Mouse (Mus musculus) cerebellum, adult 2 months (tissue): ENCODE results near the gene Atp1a3. TPM values are rescaled to one million over a fixed set of nuclear protein-coding genes. Genes with fewer than 3 reads are reported as not detected.

Source experiments
- DNase-seq, 2 experiments: peaks; one replicate each; pipeline ENCODE4 v3.0.0; 2021
- H3K27ac ChIP-seq: fragments of 200-500 bp; 2 replicates; pipeline ENCODE4 v1.5.1; 2012; ENCODE audit warnings: low read length, control low read depth, inconsistent platforms; ENCODE audit not compliant: insufficient read depth
- H3K27me3 ChIP-seq: fragments of 200-500 bp; 2 replicates; pipeline ENCODE4 v1.6.1; 2012; ENCODE audit warnings: inconsistent platforms, mild to moderate bottlenecking, low read length, moderate library complexity; ENCODE audit not compliant: control insufficient read depth, insufficient read depth
- H3K4me1 ChIP-seq: fragments of 200-500 bp; 2 replicates; pipeline ENCODE4 v1.6.1; 2011; ENCODE audit warnings: low read length; ENCODE audit not compliant: control insufficient read depth, insufficient read depth
- H3K4me3 ChIP-seq: fragments of 200-500 bp; replicated peaks from 2 replicates; pipeline ENCODE3; 2011; ENCODE audit warnings: mild to moderate bottlenecking, low read depth, low read length, control low read depth; ENCODE audit not compliant: insufficient read depth
- CTCF ChIP-seq: fragments of 200-500 bp; IDR thresholded peaks from 2 replicates; pipeline ENCODE4 v1.5.1; 2011; ENCODE audit warnings: low read depth, mild to moderate bottlenecking, control low read depth, low read length, moderate library complexity, borderline replicate concordance; ENCODE audit not compliant: insufficient read depth
- POLR2A ChIP-seq: fragments of 200-500 bp; IDR thresholded peaks from 2 replicates; pipeline ENCODE4 v1.6.1; 2011; ENCODE audit warnings: low read length, control low read depth, borderline replicate concordance; ENCODE audit not compliant: insufficient read depth
- WGBS: fragments of 180-500 bp; shearing (Covaris S2); methylation state at CpG from one replicate; pipeline ENCODE4 v1.1.7; 2018; 5-methylcytosine and 5-hydroxymethylcytosine counted together
- polyA plus RNA-seq: library from polyadenylated mRNA; depleted of rRNA; stranded (reverse); fragments of >200 nt; gene quantifications from 2 replicates; pipeline ENCODE4 v1.2.3, GENCODE M21; 2012

Gene Atp1a3
- polyA plus RNA-seq, 1 experiment, result 1,473 TPM

GRCm38 (mm10) chr7:25008635-25009034, 2.9 kb upstream of the Atp1a3 start:
- Histone ChIP-seq H3K27me3 (no peaks in the 10 kb centered on the region), H3K4me1 (peaks cover 23% of the 10 kb centered on the region; the same call in 1 of the 2 replicates), H3K4me3 (peak overlapping the region; percentile 57), H3K27ac (peak overlapping the region; percentile 86)
- 4% methylated on average over 17 of the region's 17 CpGs for WGBS
- DNase-seq, result peak; percentile 73 to 78
- no peak for TF ChIP-seq CTCF
- TF ChIP-seq POLR2A, result 0 out of 2 replicates have a peak, but pooled peaks have one; percentile 23

- Histone ChIP-seq H3K27me3 (no peaks in the 10 kb centered on the region), H3K4me1 (peaks cover 27% of the 10 kb centered on the region), H3K27ac (peak overlapping the region; percentile 60), H3K4me3 (peak overlapping the region; percentile 57)
- DNase-seq, result peak; percentile 75 to 86
- 15% methylated on average over 8 of the region's 8 CpGs for WGBS
- TF ChIP-seq POLR2A, result no peak
- no peak for TF ChIP-seq CTCF
Observed at GRCm38 (mm10) chr7:25007609-25008374, 2.0 kb upstream of the Atp1a3 start.

- Histone ChIP-seq H3K4me3 (no peak overlapping the region), H3K4me1 (peaks cover 28% of the 10 kb centered on the region)
- 77% methylated on average over 12 of the region's 12 CpGs for WGBS
Observed at GRCm38 (mm10) chr7:25006586-25007364, 1.0 kb upstream of the Atp1a3 start.

GRCm38 (mm10) chr7:25006171-25006570, 413 bp upstream of the Atp1a3 start:
- 57% methylated on average over 3 of the region's 3 CpGs for WGBS
- peak overlapping the region; percentile 78 for H3K4me3 ChIP-seq
- no peaks in the 10 kb centered on the region for H3K27me3 ChIP-seq
- TF ChIP-seq POLR2A (no peak), CTCF (no peak)
- DNase-seq, result no peak
- peak overlapping the region; percentile 69 for H3K27ac ChIP-seq
- peaks cover 28% of the 10 kb centered on the region for H3K4me1 ChIP-seq

More at GRCm38 (mm10) chr7:25006586-25007364, 1.0 kb upstream of the Atp1a3 start:
- TF ChIP-seq CTCF (no peak), POLR2A (no peak)
- H3K27me3 ChIP-seq, result no peaks in the 10 kb centered on the region
- DNase-seq, result no peak
- no peak overlapping the region for H3K27ac ChIP-seq

- TF ChIP-seq CTCF (no peak), POLR2A (no peak)
- Histone ChIP-seq H3K27me3 (no peaks in the 10 kb centered on the region), H3K27ac (peak overlapping the region; percentile 84; the same call in 1 of the 2 replicates), H3K4me1 (peaks cover 28% of the 10 kb centered on the region), H3K4me3 (peak overlapping the region; percentile 78)
- peak in 1 of 2 experiments; percentile 53 for DNase-seq
- WGBS, result 9% methylated on average over 7 of the region's 9 CpGs
Observed at GRCm38 (mm10) chr7:25004806-25005205, 952 bp downstream of the Atp1a3 start.

DNA sequence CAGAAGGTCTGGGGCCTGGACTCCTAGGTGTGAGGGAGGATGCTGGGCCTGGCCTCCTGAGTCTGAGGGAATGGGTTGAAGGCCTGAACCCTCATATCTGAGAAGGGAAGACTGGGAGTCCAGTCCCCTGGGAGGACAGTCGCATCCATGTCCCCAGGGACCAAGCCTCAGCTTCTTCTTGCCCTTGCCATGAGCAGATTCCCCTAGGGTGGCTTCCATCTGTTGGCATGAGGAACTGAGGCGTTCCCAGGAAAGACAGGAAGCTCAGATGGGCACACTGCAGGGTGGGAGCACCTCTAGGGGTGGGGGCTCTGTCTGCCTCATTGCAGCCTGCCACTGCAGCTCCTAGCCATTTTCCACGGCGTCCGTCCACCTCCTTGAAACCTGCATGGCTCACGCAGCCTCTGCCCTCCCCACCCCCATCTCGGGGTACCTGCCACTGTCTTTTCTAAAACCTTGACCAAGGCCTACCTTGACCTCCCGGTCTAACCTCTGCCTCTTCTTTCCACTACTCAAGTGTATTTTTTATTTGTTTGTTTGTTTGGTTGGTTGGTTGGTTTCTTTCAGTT, 1.9 kb downstream of the Atp1a3 start:
- H3K4me1 ChIP-seq, result peaks cover 28% of the 10 kb centered on the region
- peak overlapping the region; percentile 36 for H3K27ac ChIP-seq
- peak; percentile 64 to 68 for DNase-seq
- WGBS, result 9% methylated on average over 8 of the region's 8 CpGs
- no peak for TF ChIP-seq CTCF
- TF ChIP-seq POLR2A, result no peak
- H3K27me3 ChIP-seq, result no peaks in the 10 kb centered on the region
- H3K4me3 ChIP-seq, result peak overlapping the region; percentile 78

DNA sequence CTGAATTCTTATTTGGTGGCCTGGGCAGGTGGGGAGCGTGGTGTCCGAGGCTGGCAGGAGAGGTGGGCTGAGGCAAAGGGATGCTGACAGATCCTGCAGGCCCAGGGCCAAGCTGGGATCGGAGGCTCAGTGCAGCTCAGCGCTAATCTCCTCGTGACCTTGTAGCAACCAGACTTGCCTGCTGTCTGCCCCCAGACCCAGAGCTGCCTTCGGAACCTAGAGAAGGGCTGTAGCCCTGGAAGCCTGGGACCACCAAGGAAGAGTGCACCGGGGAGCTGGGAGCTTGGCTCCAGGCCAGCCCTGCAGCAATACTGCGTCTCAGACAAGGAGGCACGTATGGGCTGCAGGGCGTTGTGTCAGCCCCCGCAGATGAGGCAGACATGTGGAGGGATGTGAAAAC, 2.5 kb downstream of the Atp1a3 start:
- peaks cover 28% of the 10 kb centered on the region for H3K4me1 ChIP-seq
- peak overlapping the region; percentile 36 for H3K27ac ChIP-seq
- no peaks in the 10 kb centered on the region for H3K27me3 ChIP-seq
- peak overlapping the region; percentile 78 for H3K4me3 ChIP-seq
- TF ChIP-seq POLR2A, result 0 out of 2 replicates have a peak, but pooled peaks have one; percentile 3
- no peak for TF ChIP-seq CTCF
- WGBS, result 3% methylated on average over 11 of the region's 11 CpGs
- DNase-seq, result peak; percentile 49 to 63

- no peak for TF ChIP-seq CTCF
- no peak for TF ChIP-seq POLR2A
- peak in 1 of 2 experiments; percentile 15 for DNase-seq
- WGBS, result 73% methylated on average over 12 of the region's 12 CpGs
- Histone ChIP-seq H3K4me1 (peaks cover 5% of the 10 kb centered on the region), H3K27ac (no peak overlapping the region), H3K4me3 (no peak overlapping the region), H3K27me3 (no peaks in the 10 kb centered on the region)
Observed at GRCm38 (mm10) chr7:25000711-25001110, 5.0 kb downstream of the Atp1a3 start.
